In genomic region chr2:167532131-167532530, GRCm38 (mm10) we compare ENCODE assay signal across 7 mouse cellular contexts. TPM values are rescaled to one million over a fixed set of nuclear protein-coding genes. Genes with fewer than 3 reads are reported as not detected.
A peak's percentile ranks its signal among the peaks of the same experiment; 100 is the strongest.
DNase-seq lines count a peak whose midpoint lies in the region; ATAC-seq and TF ChIP-seq lines count a peak whose summit lies in the region.

No protein-coding gene starts in this region.

- peaks cover 19% of the 10 kb centered on the region for H3K27me3 ChIP-seq in kidney, embryonic 15.5 days
- H3K27me3 ChIP-seq in kidney, embryonic 16.5 days (ENCODE audit: insufficient read depth, low read length) = peaks cover 11% of the 10 kb centered on the region
- H3K27me3 ChIP-seq in intestine, postnatal 0 days (replicated peaks; ENCODE audit: control insufficient read depth, insufficient read depth, low read length) = no peaks in the 10 kb centered on the region

- DNase-seq in 416B (ENCODE audit: low read depth) = peak; percentile 34
- DNase-seq in CD4-positive helper T cell, adult 2 months (ENCODE audit: low read depth, low spot score) = peak; percentile 60
- DNase-seq in embryo, embryonic 10.5 days (ENCODE audit: low spot score) = peak; percentile 79
- DNase-seq in retina, embryonic 14.5 days (ENCODE audit: low spot score) = peak; percentile 78

- TF ChIP-seq CTCF in intestine, postnatal 0 days (IDR thresholded peaks at IDR 0.05; ENCODE audit: low read depth) = peak; percentile 95

- H3K9ac ChIP-seq in kidney, embryonic 15.5 days = no peak overlapping the region
- no peak overlapping the region for H3K9ac ChIP-seq in kidney, embryonic 16.5 days (replicated peaks; ENCODE audit: low read length)
- no peak overlapping the region for H3K9ac ChIP-seq in intestine, postnatal 0 days (ENCODE audit: low read depth, low read length)

- no peak overlapping the region for H3K4me3 ChIP-seq in kidney, embryonic 15.5 days (replicated peaks)
- H3K4me3 ChIP-seq in kidney, embryonic 16.5 days (ENCODE audit: low read length) = no peak overlapping the region
- H3K4me3 ChIP-seq in intestine, postnatal 0 days (ENCODE audit: low read depth, low read length) = no peak overlapping the region

- no peaks in the 10 kb centered on the region for H3K9me3 ChIP-seq in kidney, embryonic 15.5 days (replicated peaks)
- H3K9me3 ChIP-seq in kidney, embryonic 16.5 days (ENCODE audit: low read length) = no peaks in the 10 kb centered on the region
- no peaks in the 10 kb centered on the region for H3K9me3 ChIP-seq in intestine, postnatal 0 days (ENCODE audit: control insufficient read depth)

- 0 out of 2 replicates have a peak, but pooled peaks have one; percentile 59 for ATAC-seq in kidney, embryonic 15.5 days (replicated peaks; ENCODE audit: low FRiP score)
- no peak for ATAC-seq in kidney, embryonic 16.5 days (ENCODE audit: low FRiP score, low TSS enrichment)
- ATAC-seq in intestine, postnatal 0 days = no peak

- H3K27ac ChIP-seq in kidney, embryonic 15.5 days = no peak overlapping the region
- H3K27ac ChIP-seq in kidney, embryonic 16.5 days (ENCODE audit: low read length) = no peak overlapping the region
- no peak overlapping the region for H3K27ac ChIP-seq in intestine, postnatal 0 days (ENCODE audit: low read depth, low read length)

- H3K4me1 ChIP-seq in kidney, embryonic 15.5 days = peaks cover 5% of the 10 kb centered on the region; the same call in 1 of the 2 replicates
- peaks cover 2% of the 10 kb centered on the region; the same call in 1 of the 2 replicates for H3K4me1 ChIP-seq in kidney, embryonic 16.5 days (ENCODE audit: insufficient read depth, low read length)
- H3K4me1 ChIP-seq in intestine, postnatal 0 days (replicated peaks; ENCODE audit: control insufficient read depth, insufficient read depth, low read length) = no peaks in the 10 kb centered on the region

- 22% methylated on average over 13 of the region's 13 CpGs for WGBS in kidney, embryonic 15.5 days
- 21% methylated on average over 13 of the region's 13 CpGs for WGBS in kidney, embryonic 16.5 days
- WGBS in intestine, postnatal 0 days = 20% methylated on average over 13 of the region's 13 CpGs

- no peaks in the 10 kb centered on the region for H3K36me3 ChIP-seq in kidney, embryonic 15.5 days
- H3K36me3 ChIP-seq in kidney, embryonic 16.5 days (ENCODE audit: insufficient read depth, low read length) = no peaks in the 10 kb centered on the region
- no peaks in the 10 kb centered on the region for H3K36me3 ChIP-seq in intestine, postnatal 0 days (ENCODE audit: control insufficient read depth, insufficient read depth)

- 0 out of 2 replicates have a peak overlapping the region, but pooled peaks have one; percentile 12 for H3K4me2 ChIP-seq in kidney, embryonic 15.5 days
- no peak overlapping the region for H3K4me2 ChIP-seq in kidney, embryonic 16.5 days (replicated peaks; ENCODE audit: low read depth, low read length)
- H3K4me2 ChIP-seq in intestine, postnatal 0 days (replicated peaks; ENCODE audit: low read depth) = no peak overlapping the region

RNA-seq across cellular contexts. Expression of gene Snai1, which starts 5.9 kb away (rescaled TPM):
- 34.3 and 37.7 TPM in 2 replicates for polyA plus RNA-seq in kidney, embryonic 15.5 days (2015; fragmentation: Nextera tagmentation; extraction: Ambion mirVana)
- polyA plus RNA-seq in kidney, embryonic 16.5 days (2015; fragmentation: Nextera tagmentation; extraction: Ambion mirVana) = 40.8 and 49.3 TPM in 2 replicates
- polyA plus RNA-seq in intestine, postnatal 0 days (2015; fragmentation: Nextera tagmentation; extraction: Ambion mirVana) = 5.4 and 8.0 TPM in 2 replicates

RNA-seq across cellular contexts. Expression of gene Spata2, which starts 39.4 kb away (rescaled TPM):
- polyA plus RNA-seq in kidney, embryonic 15.5 days (2015; fragmentation: Nextera tagmentation; extraction: Ambion mirVana) = 17.8 and 17.9 TPM in 2 replicates
- polyA plus RNA-seq in kidney, embryonic 16.5 days (2015; fragmentation: Nextera tagmentation; extraction: Ambion mirVana) = 18.3 and 21.2 TPM in 2 replicates
- 11.5 and 13.5 TPM in 2 replicates for polyA plus RNA-seq in intestine, postnatal 0 days (2015; fragmentation: Nextera tagmentation; extraction: Ambion mirVana)

RNA-seq across cellular contexts. Expression of gene Rnf114, which starts 39.7 kb away (rescaled TPM):
- 89.9 and 91.9 TPM in 2 replicates for polyA plus RNA-seq in kidney, embryonic 15.5 days (2015; fragmentation: Nextera tagmentation; extraction: Ambion mirVana)
- 104 and 108 TPM in 2 replicates for polyA plus RNA-seq in kidney, embryonic 16.5 days (2015; fragmentation: Nextera tagmentation; extraction: Ambion mirVana)
- polyA plus RNA-seq in intestine, postnatal 0 days (2015; fragmentation: Nextera tagmentation; extraction: Ambion mirVana) = 62.2 and 64.8 TPM in 2 replicates
